ENCODE assay signal across 9 mouse cellular contexts in genomic region chr1:154065336-154066329, GRCm38 (mm10).
A peak's percentile ranks its signal among the peaks of the same experiment; 100 is the strongest.
DNase-seq lines count a peak whose midpoint lies in the region; ATAC-seq and TF ChIP-seq lines count a peak whose summit lies in the region.
"Had no signal": no experiment of that assay in that cellular context is flagged by ENCODE, and none has a peak within 500 bp of the region (broad histone marks: within the 10 kb centered on the region; RNA-seq: fewer than 3 reads in every experiment).

No protein-coding gene starts in this region.

- no peaks in the 10 kb centered on the region for H3K27me3 ChIP-seq in heart, adult 2 months (ENCODE audit: control insufficient read depth, insufficient read depth, low read length)
- H3K27me3 ChIP-seq in heart, embryonic 12.5 days (replicated peaks) = no peaks in the 10 kb centered on the region
- H3K27me3 ChIP-seq in lung, postnatal 0 days (replicated peaks; ENCODE audit: insufficient read depth, low read length) = no peaks in the 10 kb centered on the region
- H3K27me3 ChIP-seq in hindbrain, embryonic 14.5 days (ENCODE audit: control insufficient read depth, insufficient read depth, low read length) = no peaks in the 10 kb centered on the region
- H3K27me3 ChIP-seq: liver, embryonic 13.5 days had no signal

- no peak overlapping the region for H3K4me3 ChIP-seq in heart, adult 2 months
- no peak overlapping the region for H3K4me3 ChIP-seq in heart, embryonic 12.5 days
- H3K4me3 ChIP-seq in lung, postnatal 0 days (ENCODE audit: low read depth, low read length) = no peak overlapping the region
- no peak overlapping the region for H3K4me3 ChIP-seq in hindbrain, embryonic 14.5 days (replicated peaks; ENCODE audit: low read length)
- H3K4me3 ChIP-seq: liver, embryonic 13.5 days had no signal

- peak overlapping the region; percentile 59 for H3K27ac ChIP-seq in heart, adult 2 months
- H3K27ac ChIP-seq in heart, embryonic 12.5 days (ENCODE audit: poor library complexity, severe bottlenecking) = no peak overlapping the region
- peak overlapping the region; percentile 48 for H3K27ac ChIP-seq in lung, postnatal 0 days (ENCODE audit: low read length)
- H3K27ac ChIP-seq in hindbrain, embryonic 14.5 days = no peak overlapping the region
- H3K27ac ChIP-seq: liver, embryonic 13.5 days had no signal

- no peaks in the 10 kb centered on the region for H3K36me3 ChIP-seq in heart, adult 2 months (ENCODE audit: control insufficient read depth, insufficient read depth, low read length)
- no peaks in the 10 kb centered on the region for H3K36me3 ChIP-seq in heart, embryonic 12.5 days
- H3K36me3 ChIP-seq in lung, postnatal 0 days (ENCODE audit: insufficient read depth, low read length) = no peaks in the 10 kb centered on the region
- H3K36me3 ChIP-seq in hindbrain, embryonic 14.5 days (replicated peaks; ENCODE audit: control insufficient read depth, insufficient read depth) = no peaks in the 10 kb centered on the region
- H3K36me3 ChIP-seq: liver, embryonic 13.5 days had no signal

- H3K4me2 ChIP-seq in heart, embryonic 12.5 days = no peak overlapping the region
- H3K4me2 ChIP-seq in lung, postnatal 0 days (replicated peaks; ENCODE audit: low read depth, low read length) = no peak overlapping the region
- no peak overlapping the region for H3K4me2 ChIP-seq in hindbrain, embryonic 14.5 days (replicated peaks)
- H3K4me2 ChIP-seq: liver, embryonic 13.5 days had no signal

- H3K9me3 ChIP-seq in heart, embryonic 12.5 days (replicated peaks) = no peaks in the 10 kb centered on the region
- no peaks in the 10 kb centered on the region for H3K9me3 ChIP-seq in lung, postnatal 0 days (ENCODE audit: low read length)
- H3K9me3 ChIP-seq in hindbrain, embryonic 14.5 days (ENCODE audit: control insufficient read depth, low read length) = no peaks in the 10 kb centered on the region
- H3K9me3 ChIP-seq: liver, embryonic 13.5 days had no signal

- TF ChIP-seq POLR2A in heart, adult 2 months (IDR thresholded peaks at IDR 0.05; ENCODE audit: insufficient read depth, low read depth, low read length) = no peak

- peaks cover 2% of the 10 kb centered on the region for H3K4me1 ChIP-seq in heart, adult 2 months (ENCODE audit: control insufficient read depth, insufficient read depth, low read length)
- H3K4me1 ChIP-seq in heart, embryonic 12.5 days (replicated peaks) = no peaks in the 10 kb centered on the region
- H3K4me1 ChIP-seq in lung, postnatal 0 days (ENCODE audit: insufficient read depth, low read depth, low read length) = no peaks in the 10 kb centered on the region
- H3K4me1 ChIP-seq in hindbrain, embryonic 14.5 days (replicated peaks; ENCODE audit: control insufficient read depth, insufficient read depth, low read length) = no peaks in the 10 kb centered on the region
- H3K4me1 ChIP-seq: liver, embryonic 13.5 days had no signal

- intact Hi-C loops in heart, adult 2 months (cut with DNase I) = no loop called here

- TF ChIP-seq CTCF in heart, adult 2 months (IDR thresholded peaks at IDR 0.05) = no peak
- no peak for TF ChIP-seq CTCF in lung, postnatal 0 days (IDR thresholded peaks at IDR 0.05)

- TF ChIP-seq EP300 in heart, adult 2 months (IDR thresholded peaks at IDR 0.05; ENCODE audit: insufficient read depth, low read depth, low read length) = peak; percentile 71; the same call in 1 of the 2 replicates
- TF ChIP-seq EP300 in lung, postnatal 0 days (IDR thresholded peaks at IDR 0.05) = peak; percentile 87

- 69% methylated on average over 18 of the region's 18 CpGs for WGBS in heart, adult 2 months
- WGBS in heart, embryonic 12.5 days = 71% methylated on average over 18 of the region's 18 CpGs
- 71% methylated on average over 18 of the region's 18 CpGs for WGBS in lung, postnatal 0 days
- WGBS in hindbrain, embryonic 14.5 days = 73% methylated on average over 18 of the region's 18 CpGs

- H3K9ac ChIP-seq in heart, adult 2 months (ENCODE audit: low read depth, low read length) = no peak overlapping the region
- H3K9ac ChIP-seq in heart, embryonic 12.5 days = no peak overlapping the region
- no peak overlapping the region for H3K9ac ChIP-seq in lung, postnatal 0 days (replicated peaks; ENCODE audit: low read depth)
- no peak overlapping the region for H3K9ac ChIP-seq in hindbrain, embryonic 14.5 days
- H3K9ac ChIP-seq: liver, embryonic 13.5 days had no signal

- peak; percentile 59 to 77 for DNase-seq in heart, adult 2 months
- peak; percentile 15 for DNase-seq in NIH3T3 (ENCODE audit: low read depth)
- peak; percentile 76 for DNase-seq in heart, adult 8-10 months (ENCODE audit: low spot score)
- peak; percentile 89 for DNase-seq in lung, postnatal 0 days (ENCODE audit: low spot score)
- DNase-seq in B cell, adult 2 months = no peak
- no peak for DNase-seq in hindbrain, embryonic 14.5 days (ENCODE audit: low spot score)
- DNase-seq: liver, embryonic 13.5 days had no signal

- no peak for ATAC-seq in heart, embryonic 12.5 days (ENCODE audit: insufficient number of reproducible peaks, low FRiP score)
- peak; percentile 89 for ATAC-seq in lung, postnatal 0 days
- no peak for ATAC-seq in granulocyte monocyte progenitor cell, adult 5-6 weeks (replicated peaks; ENCODE audit: poor library complexity, severe bottlenecking)
- no peak for ATAC-seq in hindbrain, embryonic 14.5 days (ENCODE audit: low FRiP score)

- no peaks in the 10 kb centered on the region for H3K79me2 ChIP-seq in heart, adult 2 months (replicated peaks; ENCODE audit: control insufficient read depth, insufficient read depth, low read length)

Comparison
In these comparisons a context has a peak if more than half of its experiments do, and no peak if none do; other contexts are left out.
1. H3K27ac ChIP-seq: peak in heart, adult 2 months (single experiment) and lung, postnatal 0 days (single experiment); none in heart, embryonic 12.5 days (single experiment) and hindbrain, embryonic 14.5 days (single experiment).
2. DNase-seq: peak in heart, adult 2 months (2 of 2), NIH3T3 (single experiment), heart, adult 8-10 months (single experiment) and lung, postnatal 0 days (single experiment); none in B cell, adult 2 months (0 of 2) and hindbrain, embryonic 14.5 days (single experiment).